Mouse (Mus musculus) kidney, adult 2 months (tissue): Measurements from ENCODE around the gene Sik3. TPM values are rescaled to one million over a fixed set of nuclear protein-coding genes. Genes with fewer than 3 reads are reported as not detected.

Source experiments
- DNase-seq: peaks from one replicate; pipeline ENCODE4 v3.0.0; 2021
- H3K27ac ChIP-seq: fragments of 200-500 bp; 2 replicates; pipeline ENCODE4 v1.5.1; 2012; ENCODE audit warnings: low read depth, low read length, control low read depth, inconsistent platforms; ENCODE audit not compliant: insufficient read depth
- H3K27me3 ChIP-seq: fragments of 200-500 bp; replicated peaks from 2 replicates; pipeline ENCODE4 v1.6.1; 2012; ENCODE audit warnings: mild to moderate bottlenecking, moderate library complexity, low read length, inconsistent platforms; ENCODE audit not compliant: control insufficient read depth, insufficient read depth
- H3K36me3 ChIP-seq: fragments of 200-500 bp; 2 replicates; pipeline ENCODE4 v1.6.1; 2012; ENCODE audit warnings: mild to moderate bottlenecking, moderate library complexity, low read length, inconsistent platforms; ENCODE audit not compliant: control insufficient read depth, insufficient read depth
- H3K4me1 ChIP-seq: fragments of 200-500 bp; 2 replicates; pipeline ENCODE4 v1.6.1; 2011; ENCODE audit warnings: low read length; ENCODE audit not compliant: control insufficient read depth, insufficient read depth
- H3K4me3 ChIP-seq: fragments of 200-500 bp; 2 replicates; pipeline ENCODE4 v1.5.1; 2011; ENCODE audit warnings: mild to moderate bottlenecking, low read depth, low read length, control low read depth; ENCODE audit not compliant: insufficient read depth
- CTCF ChIP-seq: fragments of 200-500 bp; conservative IDR thresholded peaks from 2 replicates; pipeline ENCODE4 v1.5.1; 2011; ENCODE audit warnings: low read depth, mild to moderate bottlenecking, control low read depth, low read length, moderate library complexity, mixed read lengths; ENCODE audit not compliant: insufficient read depth, insufficient read length
- POLR2A ChIP-seq: fragments of 200-500 bp; IDR thresholded peaks from one replicate; pipeline ENCODE4 v1.6.1; 2011; ENCODE audit warnings: low read depth, low read length, control low read depth
- WGBS: fragments of 180-500 bp; shearing (Covaris S2); methylation state at CpG from one replicate; pipeline ENCODE4 v1.1.7; 2018; 5-methylcytosine and 5-hydroxymethylcytosine counted together
- polyA plus RNA-seq: library from polyadenylated mRNA; depleted of rRNA; stranded (reverse); fragments of >200 nt; gene quantifications from 2 replicates; pipeline ENCODE4 v1.2.3, GENCODE M21; 2012

Sik3 gene
- polyA plus RNA-seq, 1 experiment = 32.2 TPM

DNA sequence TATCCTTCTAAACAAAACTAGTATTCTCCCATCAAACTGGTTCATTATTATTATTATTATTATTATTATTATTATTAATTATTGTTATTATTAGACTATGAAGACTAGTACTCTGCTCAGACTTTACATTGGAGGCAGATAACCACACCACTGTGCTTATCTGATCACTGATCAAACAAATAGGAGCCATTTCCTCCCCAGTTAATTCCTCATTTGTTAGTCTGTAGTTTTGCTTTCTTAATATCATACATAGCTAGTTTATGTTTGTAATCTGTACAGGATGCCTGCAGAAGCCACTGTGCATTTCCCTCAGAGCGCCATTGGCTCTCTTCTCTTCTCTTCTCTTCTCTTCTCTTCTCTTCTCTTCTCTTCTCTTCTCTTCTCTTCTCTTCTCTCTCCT lies 129.9 kb downstream of the Sik3 start:
- no peaks in the 10 kb centered on the region for H3K27me3 ChIP-seq
- no peak overlapping the region for H3K4me3 ChIP-seq
- 100% methylated on average over 1 of the region's 1 CpGs for WGBS
- H3K4me1 ChIP-seq = no peaks in the 10 kb centered on the region
- TF ChIP-seq POLR2A (no peak), CTCF (no peak)
- no peaks in the 10 kb centered on the region for H3K36me3 ChIP-seq
- no peak overlapping the region for H3K27ac ChIP-seq
- no peak for DNase-seq

DNA sequence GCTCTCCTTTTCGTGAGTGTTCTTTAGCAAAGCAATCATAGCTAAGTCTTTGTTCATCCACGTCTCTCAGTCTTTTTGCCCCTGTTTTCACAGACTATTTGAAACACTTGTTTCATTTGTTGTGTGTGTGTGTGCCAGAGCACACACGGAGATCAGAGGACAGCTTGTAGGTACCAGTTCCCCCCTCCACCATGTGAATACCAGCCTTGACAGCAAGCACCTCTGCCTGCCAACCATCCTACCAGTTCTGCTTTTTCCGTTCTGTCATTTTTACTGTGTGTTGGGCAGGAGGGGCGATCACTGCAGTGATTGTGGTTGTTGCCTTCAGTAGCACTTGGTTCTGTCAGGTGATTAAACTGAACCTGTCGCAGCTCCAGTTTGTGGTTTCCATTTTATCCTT lies 132.4 kb downstream of the Sik3 start:
- peaks cover 16% of the 10 kb centered on the region for H3K4me1 ChIP-seq
- TF ChIP-seq CTCF = no peak
- no peak for TF ChIP-seq POLR2A
- H3K27me3 ChIP-seq = no peaks in the 10 kb centered on the region
- H3K36me3 ChIP-seq = no peaks in the 10 kb centered on the region
- 87% methylated on average over 6 of the region's 6 CpGs for WGBS
- no peak for DNase-seq
- no peak overlapping the region for H3K4me3 ChIP-seq
- no peak overlapping the region for H3K27ac ChIP-seq

- peaks cover 29% of the 10 kb centered on the region for H3K4me1 ChIP-seq
- no peaks in the 10 kb centered on the region for H3K36me3 ChIP-seq
- no peak for DNase-seq
- no peak overlapping the region for H3K4me3 ChIP-seq
- no peak overlapping the region for H3K27ac ChIP-seq
- TF ChIP-seq CTCF (no peak), POLR2A (no peak)
- WGBS = 54% methylated on average over 3 of the region's 3 CpGs
- no peaks in the 10 kb centered on the region for H3K27me3 ChIP-seq
Measured at GRCm38 (mm10) chr9:46146437-46146836, 133.8 kb downstream of the Sik3 start.

DNA sequence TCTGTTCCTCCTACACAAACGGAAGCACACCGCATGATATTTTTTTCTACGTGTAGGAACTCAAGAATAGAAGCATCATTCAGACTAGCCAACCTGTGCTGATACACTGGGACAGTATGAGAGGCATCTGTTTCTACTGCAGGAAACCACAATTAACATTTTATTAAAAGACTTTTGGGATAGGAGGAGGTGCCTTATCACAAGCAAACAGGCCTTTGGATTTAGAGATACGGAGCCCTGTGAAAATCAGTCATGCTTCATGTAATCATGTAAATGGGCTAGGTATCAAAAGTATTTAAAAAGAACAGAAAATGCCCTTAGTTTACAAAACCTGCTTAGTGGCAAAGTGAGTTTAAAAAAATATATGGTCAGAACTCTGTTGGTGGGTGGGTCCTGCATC lies 136.1 kb downstream of the Sik3 start:
- peaks cover 34% of the 10 kb centered on the region for H3K4me1 ChIP-seq
- TF ChIP-seq CTCF = no peak
- no peak for TF ChIP-seq POLR2A
- no peaks in the 10 kb centered on the region for H3K27me3 ChIP-seq
- WGBS = 89% methylated on average over 4 of the region's 4 CpGs
- H3K27ac ChIP-seq = peak overlapping the region; percentile 67
- no peak for DNase-seq
- H3K4me3 ChIP-seq = no peak overlapping the region
- H3K36me3 ChIP-seq = no peaks in the 10 kb centered on the region

GRCm38 (mm10) chr9:46149392-46149791 lies 136.8 kb downstream of the Sik3 start:
- DNase-seq = peak; percentile 89
- peaks cover 34% of the 10 kb centered on the region for H3K4me1 ChIP-seq
- no peaks in the 10 kb centered on the region for H3K27me3 ChIP-seq
- H3K36me3 ChIP-seq = no peaks in the 10 kb centered on the region
- TF ChIP-seq POLR2A (no peak), CTCF (peak; percentile 39)
- peak overlapping the region; percentile 67 for H3K27ac ChIP-seq
- no peak overlapping the region for H3K4me3 ChIP-seq
- 39% methylated on average over 5 of the region's 5 CpGs for WGBS

DNA sequence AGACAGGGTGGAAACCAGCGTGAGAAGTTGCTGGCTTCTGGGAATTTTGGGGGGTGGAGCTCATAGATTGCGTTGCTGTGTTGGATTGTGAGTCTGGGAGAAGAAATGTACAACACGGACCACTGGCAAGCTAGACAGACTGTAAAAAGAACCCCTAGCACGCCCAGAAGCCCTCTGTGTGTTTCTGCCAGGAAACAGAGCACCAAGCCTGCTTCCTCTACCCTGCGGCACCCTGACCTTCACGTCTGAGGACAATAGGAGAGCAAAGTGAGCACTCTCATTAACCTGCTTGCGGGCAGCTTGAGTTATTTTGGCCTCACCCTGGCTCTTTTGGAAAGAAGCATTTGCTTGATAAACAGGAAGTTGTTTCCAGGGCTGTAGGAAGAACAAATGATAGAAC lies 137.5 kb downstream of the Sik3 start:
- DNase-seq = peak; percentile 74
- Histone ChIP-seq H3K4me3 (no peak overlapping the region), H3K4me1 (peaks cover 39% of the 10 kb centered on the region), H3K36me3 (no peaks in the 10 kb centered on the region), H3K27me3 (no peaks in the 10 kb centered on the region), H3K27ac (peak overlapping the region; percentile 44)
- 23% methylated on average over 7 of the region's 7 CpGs for WGBS
- TF ChIP-seq POLR2A = no peak
- no peak for TF ChIP-seq CTCF

DNA sequence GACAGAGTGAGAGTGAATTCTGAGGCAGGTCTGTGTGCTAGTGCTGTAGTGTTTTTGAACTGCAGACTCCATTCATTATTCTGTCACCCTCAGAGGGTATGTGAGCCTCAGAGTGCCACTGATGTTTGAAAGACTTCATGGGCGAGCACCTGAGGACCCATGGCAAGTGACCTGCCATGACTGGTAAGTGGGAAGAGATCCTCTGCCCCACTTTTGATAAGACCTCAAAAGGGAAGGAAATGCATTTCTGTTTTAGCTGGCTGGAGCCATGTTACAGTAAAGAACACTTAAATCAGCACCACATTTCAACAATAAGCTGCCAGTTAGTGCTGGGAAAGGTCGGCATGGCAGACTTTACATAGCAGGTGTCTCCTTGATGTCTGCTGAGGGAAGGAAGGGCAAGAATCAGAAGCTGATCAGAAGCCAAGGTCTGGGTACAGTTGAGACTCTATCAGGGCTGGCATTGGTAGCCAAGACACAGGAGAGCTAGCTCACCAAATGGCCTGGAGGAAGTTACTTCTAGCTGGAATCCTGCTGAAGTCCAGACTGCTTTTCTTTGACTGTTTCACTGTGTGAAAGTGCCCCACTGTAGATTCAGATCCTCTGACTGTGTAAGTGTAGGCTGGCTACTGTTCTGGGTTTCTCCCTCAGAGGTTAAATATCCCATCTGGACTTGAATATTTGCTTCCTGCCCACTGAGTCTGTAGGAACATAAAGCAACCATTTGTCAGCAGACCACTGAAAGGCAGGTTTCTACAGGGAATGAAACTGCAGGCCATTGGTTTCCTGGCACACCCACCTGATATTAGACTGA lies 138.5 kb downstream of the Sik3 start:
- 50% methylated on average over 2 of the region's 2 CpGs for WGBS
- no peak for DNase-seq
- H3K27ac ChIP-seq = peak overlapping the region; percentile 44
- H3K4me1 ChIP-seq = peaks cover 39% of the 10 kb centered on the region
- no peak for TF ChIP-seq POLR2A
- TF ChIP-seq CTCF = no peak
- H3K36me3 ChIP-seq = no peaks in the 10 kb centered on the region
- no peak overlapping the region for H3K4me3 ChIP-seq
- no peaks in the 10 kb centered on the region for H3K27me3 ChIP-seq

- Histone ChIP-seq H3K27me3 (no peaks in the 10 kb centered on the region), H3K36me3 (no peaks in the 10 kb centered on the region), H3K4me3 (no peak overlapping the region), H3K27ac (peak overlapping the region; percentile 44; the same call in 1 of the 2 replicates), H3K4me1 (peaks cover 39% of the 10 kb centered on the region)
- 75% methylated on average over 6 of the region's 6 CpGs for WGBS
- DNase-seq = no peak
- TF ChIP-seq CTCF (no peak), POLR2A (no peak)
Measured at GRCm38 (mm10) chr9:46151704-46152040, 139.1 kb downstream of the Sik3 start.
